Mouse (Mus musculus) right cerebral cortex, postnatal 4 days (tissue): ENCODE measurements around the gene Obox1.
"Not testable (repeated sequence)": the region's sequence is repeated elsewhere in the genome, so short reads cannot be mapped to it uniquely, and the experiment has no call there.

ENCODE experiments used
- DNase-seq: peaks from one replicate; pipeline ENCODE4 v3.0.0-alpha.2; 2022

Obox1 gene

GRCm38 (mm10) chr7:15388421-15388998, at the start of gene Obox1, which contains the start of gene Obox2:
Obox1 (plus strand) TSS chr7:15388948.
Obox2 (plus strand) TSS chr7:15388721.
- not testable (repeated sequence) for DNase-seq

- DNase-seq, result not testable (repeated sequence)
These were observed 10.6 kb downstream of the Obox1 start for GRCm38 (mm10) chr7:15399147-15399874.

- DNase-seq, result not testable (repeated sequence)
These were observed 18.1 kb downstream of the Obox1 start for GRCm38 (mm10) chr7:15406816-15407215.

- not testable (repeated sequence) for DNase-seq
These were observed 29.3 kb downstream of the Obox1 start for GRCm38 (mm10) chr7:15418046-15418445.

- DNase-seq, result not testable (repeated sequence)
These were observed 36.8 kb downstream of the Obox1 start for GRCm38 (mm10) chr7:15425537-15425936.

- not testable (repeated sequence) for DNase-seq
These were observed 120.7 kb downstream of the Obox1 start for GRCm38 (mm10) chr7:15509411-15509810.
